Mouse (Mus musculus) forebrain, embryonic 14.5 days (tissue): ENCODE results near the gene Otud4. TPM values are rescaled to one million over a fixed set of nuclear protein-coding genes. Genes with fewer than 3 reads are reported as not detected.

ENCODE experiments used
- ATAC-seq: fragments of 200-750 bp; cut with Nextera tagmentation; 2 replicates; pipeline ENCODE4 v1.8.0; 2017; ENCODE audit warnings: mild to moderate bottlenecking, moderate library complexity
- DNase-seq: peaks from one replicate; pipeline ENCODE4 v3.0.0-alpha.2; 2015; ENCODE audit warnings: low spot score
- H3K27ac ChIP-seq: fragments of 300-500 bp; sonication (generic); 2 replicates; pipeline ENCODE4 v1.5.1; 2014; ENCODE audit warnings: low read depth, mild to moderate bottlenecking, control low read depth, low read length, moderate library complexity
- H3K27me3 ChIP-seq: fragments of 300-500 bp; sonication (generic); replicated peaks from 2 replicates; pipeline ENCODE4 v1.6.1; 2014; ENCODE audit warnings: low read length, control low read depth, mixed read lengths; ENCODE audit not compliant: control insufficient read depth, insufficient read depth
- H3K36me3 ChIP-seq: fragments of 300-500 bp; sonication (generic); 2 replicates; pipeline ENCODE4 v1.6.1; 2014; ENCODE audit warnings: low read length, control low read depth; ENCODE audit not compliant: control insufficient read depth, insufficient read depth
- H3K4me1 ChIP-seq: fragments of 300-500 bp; sonication (generic); 2 replicates; pipeline ENCODE4 v1.6.1; 2014; ENCODE audit warnings: antibody characterized with exemption, low read length, control low read depth; ENCODE audit not compliant: control insufficient read depth, insufficient read depth
- H3K4me2 ChIP-seq: fragments of 300-500 bp; sonication (generic); 2 replicates; pipeline ENCODE4 v1.6.1; 2014; ENCODE audit warnings: mild to moderate bottlenecking, control low read depth, low read length
- H3K4me3 ChIP-seq: fragments of 300-500 bp; sonication (generic); 2 replicates; pipeline ENCODE4 v1.5.1; 2014; ENCODE audit warnings: low read depth, low read length, control low read depth
- H3K9ac ChIP-seq: fragments of 300-500 bp; sonication (generic); 2 replicates; pipeline ENCODE4 v1.6.1; 2014; ENCODE audit warnings: mild to moderate bottlenecking, low read length, control low read depth, moderate library complexity
- H3K9me3 ChIP-seq: fragments of 300-500 bp; sonication (generic); replicated peaks from 2 replicates; pipeline ENCODE4 v1.6.1; 2016; ENCODE audit warnings: low read length, control low read depth, mixed read lengths; ENCODE audit not compliant: control insufficient read depth
- WGBS: fragments of 180-500 bp; shearing (Covaris S2); extraction: QIAGEN DNeasy Blood & Tissue Kit; methylation state at CpG from one replicate; pipeline ENCODE4 v1.1.7; 2014; 5-methylcytosine and 5-hydroxymethylcytosine counted together
- polyA plus RNA-seq: library from polyadenylated mRNA; unstranded; fragments of >200 nt; fragmentation: Nextera tagmentation; extraction: Ambion mirVana; gene quantifications from 2 replicates; pipeline ENCODE4 v1.2.1, GENCODE M21; 2014

Gene Otud4
- polyA plus RNA-seq, 1 experiment from 2014 or later: 16.2 TPM

DNA sequence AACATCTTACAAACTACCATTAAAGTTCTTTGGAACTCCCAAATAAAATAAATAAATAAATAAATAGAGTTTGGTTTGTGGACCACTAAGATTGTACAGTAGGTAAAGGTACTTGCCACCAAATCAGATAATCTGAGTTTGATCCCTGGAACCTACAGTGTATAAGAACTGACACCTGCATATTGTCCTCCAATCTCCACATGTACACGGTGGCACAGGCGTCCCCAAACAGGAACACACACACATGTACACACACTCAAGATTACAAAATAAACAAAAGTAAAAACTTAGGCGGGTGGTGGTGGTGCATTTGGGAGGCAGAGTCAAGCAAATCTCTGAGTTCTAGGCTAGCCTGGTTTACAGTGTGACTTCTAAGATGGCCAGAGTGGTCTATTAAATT is 67.3 kb downstream of the Otud4 start:
- peaks cover 4% of the 10 kb centered on the region; the same call in 1 of the 2 replicates for H3K4me1 ChIP-seq
- DNase-seq (no peak), ATAC-seq (no peak)
- WGBS: 93% methylated on average over 3 of the region's 3 CpGs
- H3K9ac ChIP-seq: no peak overlapping the region
- no peaks in the 10 kb centered on the region for H3K27me3 ChIP-seq
- no peaks in the 10 kb centered on the region for H3K9me3 ChIP-seq
- H3K4me3 ChIP-seq: no peak overlapping the region
- H3K4me2 ChIP-seq: no peak overlapping the region
- H3K36me3 ChIP-seq: peaks cover 40% of the 10 kb centered on the region
- no peak overlapping the region for H3K27ac ChIP-seq

DNA sequence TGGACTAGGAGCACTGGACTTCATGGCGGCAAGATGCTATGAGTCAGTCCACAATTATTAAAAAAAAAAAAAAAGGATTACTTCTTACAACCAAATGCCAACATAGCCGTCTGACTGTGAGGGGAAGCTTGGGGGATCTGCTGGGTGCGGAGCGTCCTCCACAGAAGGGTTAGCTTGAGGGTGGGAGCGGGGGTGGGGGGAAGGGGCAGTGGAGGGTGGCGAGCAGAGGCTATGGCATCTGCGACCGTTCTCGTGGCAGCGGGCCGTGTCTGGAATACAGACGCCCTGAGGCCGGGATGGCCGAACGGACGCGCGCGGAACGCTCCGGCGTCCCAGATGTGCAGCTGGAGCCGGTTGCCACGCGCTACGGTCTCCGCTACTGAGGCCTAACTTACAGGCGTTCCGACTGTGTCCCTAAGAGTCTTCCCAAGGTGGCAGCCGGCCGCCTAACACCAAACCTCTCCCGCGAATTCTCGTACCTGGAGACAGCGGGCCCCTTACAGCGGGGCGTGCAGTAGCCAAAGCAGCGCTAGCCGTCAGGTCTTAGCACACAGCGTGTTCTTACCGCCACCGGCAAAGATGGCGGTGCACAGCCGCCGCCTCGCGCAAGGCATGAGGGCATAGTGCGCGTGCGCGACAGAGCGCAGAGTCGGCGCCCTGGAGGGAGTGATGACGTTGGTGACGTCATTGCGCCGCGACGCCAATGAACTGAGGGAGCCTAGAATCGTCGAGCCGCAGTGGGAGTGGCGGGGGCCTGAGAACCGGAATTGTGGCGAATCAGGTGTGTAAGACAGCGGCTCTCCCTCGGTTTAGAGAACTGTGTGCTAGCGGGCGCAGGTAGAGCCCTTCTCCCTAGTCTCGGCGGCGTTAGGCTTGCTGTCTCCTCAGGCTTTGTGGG is 71.9 kb downstream of the Otud4 start, which contains the start of the genes Abce1 and Anapc10:
Abce1 (minus strand) TSS at position 677 of the 898 bp plus-strand sequence.
Anapc10 (plus strand) TSS at position 757 of the 898 bp plus-strand sequence.
- peak; percentile 99 for ATAC-seq
- Histone ChIP-seq H3K4me1 (peaks cover 4% of the 10 kb centered on the region; the same call in 1 of the 2 replicates), H3K36me3 (peaks cover 13% of the 10 kb centered on the region), H3K27ac (peak within 1 kb of the TSS; percentile 80), H3K27me3 (no peaks in the 10 kb centered on the region), H3K9me3 (no peaks in the 10 kb centered on the region), H3K9ac (peak within 1 kb of the TSS; percentile 77), H3K4me3 (peak within 1 kb of the TSS; percentile 87), H3K4me2 (peak within 1 kb of the TSS; percentile 68)
- peak; percentile 99 for DNase-seq
- WGBS: under 1% methylated on average over 73 of the region's 73 CpGs

DNA sequence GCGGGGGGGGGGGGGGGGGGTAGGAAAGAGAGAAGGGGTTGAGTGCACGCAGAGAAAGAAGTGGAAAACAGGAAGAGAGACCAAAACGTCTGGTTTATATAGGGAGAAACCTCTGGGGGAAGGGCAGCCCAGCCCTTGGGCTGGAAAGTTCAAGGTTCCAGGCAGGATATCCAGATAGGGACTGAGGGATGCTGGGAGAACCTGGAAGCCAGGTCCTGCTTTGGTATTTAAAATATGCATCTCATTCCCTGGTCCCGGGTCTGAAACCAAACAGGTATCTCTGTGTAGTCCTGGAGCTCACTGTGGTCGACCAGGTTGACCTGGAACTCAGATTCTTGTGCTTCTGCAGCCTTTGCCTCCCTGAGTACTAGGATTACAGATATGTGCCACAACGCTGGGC is 73.3 kb downstream of the Otud4 start:
- peak overlapping the region; percentile 52; the same call in 1 of the 2 replicates for H3K4me2 ChIP-seq
- peaks cover 14% of the 10 kb centered on the region for H3K36me3 ChIP-seq
- H3K9me3 ChIP-seq: no peaks in the 10 kb centered on the region
- peaks cover 4% of the 10 kb centered on the region; the same call in 1 of the 2 replicates for H3K4me1 ChIP-seq
- no peak overlapping the region for H3K27ac ChIP-seq
- DNase-seq: no peak
- H3K9ac ChIP-seq: no peak overlapping the region
- no peak overlapping the region; the same call in 1 of the 2 replicates for H3K4me3 ChIP-seq
- 50% methylated on average over 6 of the region's 6 CpGs for WGBS
- no peaks in the 10 kb centered on the region for H3K27me3 ChIP-seq
- no peak for ATAC-seq

- DNase-seq: no peak
- Histone ChIP-seq H3K4me2 (no peak overlapping the region), H3K27me3 (no peaks in the 10 kb centered on the region), H3K27ac (no peak overlapping the region), H3K9ac (no peak overlapping the region), H3K36me3 (peaks cover 39% of the 10 kb centered on the region), H3K9me3 (no peaks in the 10 kb centered on the region), H3K4me1 (no peaks in the 10 kb centered on the region), H3K4me3 (no peak overlapping the region)
- no peak for ATAC-seq
Measured at GRCm38 (mm10) chr8:79721537-79721936, 82.1 kb downstream of the Otud4 start.

DNA sequence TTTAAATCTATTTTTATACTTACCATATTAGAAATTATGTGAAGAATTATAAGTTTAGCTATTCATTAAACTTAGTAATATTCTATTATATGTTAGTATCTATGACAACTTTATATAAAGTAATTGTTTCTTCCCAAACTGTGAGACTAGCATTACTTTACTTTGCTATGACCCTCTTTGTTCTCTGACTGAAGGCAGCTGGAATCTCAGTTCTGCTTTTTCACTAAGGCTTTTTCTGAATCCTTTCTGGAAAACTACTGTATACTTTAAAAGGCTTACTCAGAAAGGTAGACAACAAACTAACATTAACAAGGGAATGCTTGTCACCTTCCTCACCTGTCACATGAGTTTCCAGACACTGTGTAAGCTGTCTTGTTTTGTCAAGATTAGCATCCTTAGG is 83.9 kb downstream of the Otud4 start:
- no peak overlapping the region for H3K4me2 ChIP-seq
- no peak overlapping the region for H3K27ac ChIP-seq
- DNase-seq (no peak), ATAC-seq (no peak)
- H3K27me3 ChIP-seq: no peaks in the 10 kb centered on the region
- H3K9me3 ChIP-seq: no peaks in the 10 kb centered on the region
- H3K4me3 ChIP-seq: no peak overlapping the region
- H3K4me1 ChIP-seq: no peaks in the 10 kb centered on the region
- H3K36me3 ChIP-seq: peaks cover 36% of the 10 kb centered on the region; the same call in 1 of the 2 replicates
- no peak overlapping the region for H3K9ac ChIP-seq

- H3K27ac ChIP-seq: no peak overlapping the region
- no peaks in the 10 kb centered on the region for H3K9me3 ChIP-seq
- ATAC-seq (no peak), DNase-seq (no peak)
- H3K4me3 ChIP-seq: no peak overlapping the region
- 58% methylated on average over 3 of the region's 3 CpGs for WGBS
- H3K4me1 ChIP-seq: no peaks in the 10 kb centered on the region
- peaks cover 37% of the 10 kb centered on the region for H3K36me3 ChIP-seq
- H3K9ac ChIP-seq: no peak overlapping the region
- no peaks in the 10 kb centered on the region for H3K27me3 ChIP-seq
- no peak overlapping the region for H3K4me2 ChIP-seq
Measured at GRCm38 (mm10) chr8:79724589-79724988, 85.2 kb downstream of the Otud4 start.

Other genes with a start within 250 kb of the Otud4 start
- 64.2 and 66.5 TPM in 2 replicates for gene Smad1, start 240.1 kb upstream of the Otud4 start, polyA plus RNA-seq
- 62.6 and 75.0 TPM in 2 replicates for gene Abce1, start 72.1 kb downstream of the Otud4 start, polyA plus RNA-seq
- gene Anapc10, start 72.2 kb downstream of the Otud4 start, polyA plus RNA-seq: 41.5 and 53.5 TPM in 2 replicates